Mouse (Mus musculus): ENCODE data around the gene Gm17509. TPM values are rescaled to one million over a fixed set of nuclear protein-coding genes. Genes with fewer than 3 reads are reported as not detected.

Gm17509 gene
- not detected for polyA plus RNA-seq (2021)

- ChIA-PET CTCF (no interaction called here), POLR2A (no interaction called here)
- TF ChIP-seq CTCF (IDR thresholded peaks at IDR 0.05) = no peak
- in situ Hi-C loops (cut with MboI; ENCODE audit: low pct_unique_long_range_greater_than_20kb) = no loop called here
- ATAC-seq (no peak), DNase-seq (ENCODE audit: low read depth, low spot score) (no peak)
- peaks cover 9% of the 10 kb centered on the region for H3K27me3 ChIP-seq
Measured at GRCm38 (mm10) chr13:117220501-117221321, at the start of gene Gm17509. Gm17509 (minus strand) TSS chr13:117221075.

- POLR2A ChIA-PET = no interaction called here
- TF ChIP-seq CTCF (IDR thresholded peaks at IDR 0.05) = no peak
- CTCF ChIA-PET = interaction anchor here (0.7 kb wide), 1 partner anchor 8 kb away, joined by 3 read pairs; no protein-coding TSS in a partner anchor
- ATAC-seq (no peak), DNase-seq (ENCODE audit: low read depth, low spot score) (no peak)
- H3K27me3 ChIP-seq = no peaks in the 10 kb centered on the region
- in situ Hi-C loops (cut with MboI; ENCODE audit: low pct_unique_long_range_greater_than_20kb) = no loop called here
Measured at GRCm38 (mm10) chr13:117267963-117268362, 47.1 kb upstream of the Gm17509 start.

DNA sequence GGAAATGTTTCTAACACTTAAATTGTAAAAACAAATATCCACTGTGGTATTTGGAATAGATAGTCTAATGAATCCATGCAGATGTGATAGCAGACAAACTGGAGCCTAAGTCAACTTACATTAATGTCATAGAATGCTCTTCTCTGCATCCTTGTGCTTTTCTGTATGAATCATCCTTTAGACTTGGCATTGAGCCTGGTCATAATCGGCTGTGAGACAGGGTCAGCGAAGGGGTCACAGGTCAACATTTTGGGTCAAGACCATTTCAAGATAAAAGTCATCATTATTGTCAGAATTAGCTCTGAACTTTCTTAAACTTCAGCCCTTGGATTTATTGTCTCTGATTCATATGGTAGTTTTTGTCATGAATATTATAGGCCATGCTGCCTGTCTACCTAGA, 45.3 kb upstream of the Gm17509 start:
- no peak for DNase-seq (ENCODE audit: low read depth, low spot score)
- ChIA-PET POLR2A (no interaction called here), CTCF (interaction anchor here (1.2 to 1.5 kb wide), 3 partner anchors 64 to 68 kb away, joined by 3 to 4 read pairs (median 3); no protein-coding TSS in a partner anchor)
- no peaks in the 10 kb centered on the region for H3K27me3 ChIP-seq
- in situ Hi-C loops (cut with MboI; ENCODE audit: low pct_unique_long_range_greater_than_20kb) = no loop called here
- no peak for ATAC-seq
- no peak for TF ChIP-seq CTCF (IDR thresholded peaks at IDR 0.05)

DNA sequence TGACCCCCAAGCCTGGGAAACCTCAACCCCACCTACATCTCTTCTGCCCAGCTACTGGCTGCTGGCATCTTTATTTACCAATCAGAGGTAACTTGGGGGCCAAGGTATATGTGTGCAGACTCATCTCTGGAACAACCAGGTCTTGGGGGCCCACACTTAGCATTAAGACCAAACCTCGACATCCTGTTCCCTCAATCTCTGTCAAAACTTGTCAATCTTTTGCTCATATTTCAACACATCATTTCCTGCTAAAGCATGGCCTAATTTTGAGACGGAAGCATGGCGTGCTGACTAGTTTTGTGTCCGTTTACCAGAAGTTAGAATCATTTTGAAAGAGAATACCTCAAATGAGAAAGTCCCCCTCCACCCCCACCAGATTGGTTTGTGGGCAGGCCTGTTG, 39.8 kb upstream of the Gm17509 start:
- POLR2A ChIA-PET = no interaction called here
- CTCF ChIA-PET = interaction anchor here (1.0 to 1.6 kb wide), 3 partner anchors 8 to 58 kb away, joined by 3 read pairs; no protein-coding TSS in a partner anchor
- in situ Hi-C loops (cut with MboI; ENCODE audit: low pct_unique_long_range_greater_than_20kb) = no loop called here
- ATAC-seq (no peak), DNase-seq (ENCODE audit: low read depth, low spot score) (no peak)
- no peak for TF ChIP-seq CTCF (IDR thresholded peaks at IDR 0.05)
- peaks cover 4% of the 10 kb centered on the region for H3K27me3 ChIP-seq

GRCm38 (mm10) chr13:117242621-117243020, 21.7 kb upstream of the Gm17509 start:
- ChIA-PET POLR2A (no interaction called here), CTCF (interaction anchor here (0.7 to 1.1 kb wide), 2 partner anchors 13 to 47 kb away, joined by 3 read pairs; no protein-coding TSS in a partner anchor)
- ATAC-seq (no peak), DNase-seq (ENCODE audit: low read depth, low spot score) (no peak)
- no peak for TF ChIP-seq CTCF (IDR thresholded peaks at IDR 0.05)
- peaks cover 2% of the 10 kb centered on the region for H3K27me3 ChIP-seq
- in situ Hi-C loops (cut with MboI; ENCODE audit: low pct_unique_long_range_greater_than_20kb) = no loop called here

GRCm38 (mm10) chr13:117242063-117242462, 21.2 kb upstream of the Gm17509 start:
- ATAC-seq (no peak), DNase-seq (ENCODE audit: low read depth, low spot score) (no peak)
- no peak for TF ChIP-seq CTCF (IDR thresholded peaks at IDR 0.05)
- H3K27me3 ChIP-seq = peaks cover 2% of the 10 kb centered on the region
- in situ Hi-C loops (cut with MboI; ENCODE audit: low pct_unique_long_range_greater_than_20kb) = no loop called here
- CTCF ChIA-PET = interaction anchor here (0.7 to 1.1 kb wide), 2 partner anchors 14 to 47 kb away, joined by 3 read pairs; no protein-coding TSS in a partner anchor
- POLR2A ChIA-PET = no interaction called here

GRCm38 (mm10) chr13:117237111-117237510, 16.2 kb upstream of the Gm17509 start:
- ChIA-PET CTCF (interaction anchor here (0.9 to 1.6 kb wide), 3 partner anchors 22 to 35 kb away, joined by 3 to 4 read pairs (median 3); no protein-coding TSS in a partner anchor), POLR2A (no interaction called here)
- H3K27me3 ChIP-seq = no peaks in the 10 kb centered on the region
- TF ChIP-seq CTCF (IDR thresholded peaks at IDR 0.05) = no peak
- ATAC-seq (no peak), DNase-seq (ENCODE audit: low read depth, low spot score) (no peak)
- in situ Hi-C loops (cut with MboI; ENCODE audit: low pct_unique_long_range_greater_than_20kb) = no loop called here

- ChIA-PET POLR2A (no interaction called here), CTCF (interaction anchor here (1.1 to 1.6 kb wide), 2 partner anchors 34 to 54 kb away, joined by 4 read pairs; no protein-coding TSS in a partner anchor)
- no peaks in the 10 kb centered on the region for H3K27me3 ChIP-seq
- ATAC-seq (peak; percentile 85), DNase-seq (ENCODE audit: low read depth, low spot score) (peak; percentile 53)
- TF ChIP-seq CTCF (IDR thresholded peaks at IDR 0.05) = no peak
- in situ Hi-C loops (cut with MboI; ENCODE audit: low pct_unique_long_range_greater_than_20kb) = no loop called here
Measured at GRCm38 (mm10) chr13:117235530-117236212, 14.8 kb upstream of the Gm17509 start.

- no peak for DNase-seq (ENCODE audit: low read depth, low spot score)
- ATAC-seq = no peak
- no peak for TF ChIP-seq CTCF (IDR thresholded peaks at IDR 0.05)
- in situ Hi-C loops (cut with MboI; ENCODE audit: low pct_unique_long_range_greater_than_20kb) = no loop called here
- ChIA-PET POLR2A (no interaction called here), CTCF (interaction anchor here (0.9 to 1.8 kb wide), 2 partner anchors 10 to 14 kb away, joined by 3 to 5 read pairs; no protein-coding TSS in a partner anchor)
- no peaks in the 10 kb centered on the region for H3K27me3 ChIP-seq
Measured at GRCm38 (mm10) chr13:117234486-117234885, 13.6 kb upstream of the Gm17509 start.

GRCm38 (mm10) chr13:117233808-117234207, 12.9 kb upstream of the Gm17509 start:
- in situ Hi-C loops (cut with MboI; ENCODE audit: low pct_unique_long_range_greater_than_20kb) = no loop called here
- H3K27me3 ChIP-seq = no peaks in the 10 kb centered on the region
- ChIA-PET POLR2A (no interaction called here), CTCF (interaction anchor here (0.9 to 1.8 kb wide), 2 partner anchors 9 to 15 kb away, joined by 3 to 5 read pairs; no protein-coding TSS in a partner anchor)
- TF ChIP-seq CTCF (IDR thresholded peaks at IDR 0.05) = no peak
- ATAC-seq = no peak
- DNase-seq (ENCODE audit: low read depth, low spot score) = no peak
